ENCODE assay signal across 28 mouse cellular contexts in genomic region chr17:69982236-69982923, GRCm38 (mm10). TPM values are rescaled to one million over a fixed set of nuclear protein-coding genes. Genes with fewer than 3 reads are reported as not detected.
"Had no signal": no experiment of that assay in that cellular context is flagged by ENCODE, and none has a peak within 500 bp of the region (broad histone marks: within the 10 kb centered on the region; RNA-seq: fewer than 3 reads in every experiment).

No protein-coding gene starts in this region.

- H3K27ac ChIP-seq: heart, adult 2 months; heart, embryonic 13.5 days; heart, embryonic 15.5 days; hindbrain, embryonic 13.5 days; hindbrain, embryonic 15.5 days; hindbrain, postnatal 0 days; kidney, embryonic 15.5 days; kidney, postnatal 0 days; limb, embryonic 10.5 days; limb, embryonic 12.5 days; liver, embryonic 13.5 days; liver, embryonic 15.5 days had no signal

- H3K27me3 ChIP-seq: heart, embryonic 13.5 days; heart, embryonic 15.5 days; hindbrain, embryonic 13.5 days; hindbrain, embryonic 15.5 days; kidney, embryonic 15.5 days; limb, embryonic 12.5 days; liver, embryonic 13.5 days; liver, embryonic 15.5 days had no signal

- DNase-seq: gastrocnemius, postnatal 14 days; gastrocnemius, postnatal 36 days; heart, adult 11 months; heart, adult 2 months; heart, postnatal 14 days; heart, postnatal 36 days; kidney, adult 11 months; kidney, adult 2 months; kidney, adult 9 months; kidney, postnatal 14 days; kidney, postnatal 36 days; layer of hippocampus, postnatal 36 days; liver; liver, embryonic 13.5 days; liver, postnatal 0 days; lung, adult 2 months had no signal

- H3K4me3 ChIP-seq: heart, adult 2 months; heart, embryonic 13.5 days; heart, embryonic 15.5 days; hindbrain, embryonic 13.5 days; hindbrain, embryonic 15.5 days; kidney, embryonic 15.5 days; limb, embryonic 10.5 days; limb, embryonic 12.5 days; liver, embryonic 13.5 days; liver, embryonic 15.5 days had no signal

- H3K4me1 ChIP-seq: heart, embryonic 13.5 days; heart, embryonic 15.5 days; hindbrain, embryonic 13.5 days; hindbrain, embryonic 15.5 days; kidney, embryonic 15.5 days; limb, embryonic 10.5 days; limb, embryonic 12.5 days; liver, embryonic 13.5 days; liver, embryonic 15.5 days had no signal

- ATAC-seq: hindbrain, postnatal 0 days; intestine, embryonic 16.5 days; liver, postnatal 0 days had no signal

RNA-seq across cellular contexts. Expression of gene Dlgap1, which starts 13.5 kb away (rescaled TPM):
- total RNA-seq: hematopoietic stem cell, adult 5-6 weeks had no signal
